Mouse (Mus musculus) midbrain, embryonic 13.5 days (tissue): ENCODE measurements around the gene Sh3rf3. TPM values are rescaled to one million over a fixed set of nuclear protein-coding genes. Genes with fewer than 3 reads are reported as not detected.

Source experiments
- ATAC-seq: fragments of 200-750 bp; cut with Nextera tagmentation; 2 replicates; pipeline ENCODE4 v1.8.0; 2017; ENCODE audit warnings: mild to moderate bottlenecking, moderate TSS enrichment, moderate library complexity
- H3K27ac ChIP-seq: fragments of 300-500 bp; sonication (generic); 2 replicates; pipeline ENCODE4 v1.5.1; 2015; ENCODE audit warnings: inconsistent platforms, mild to moderate bottlenecking, moderate library complexity
- H3K27me3 ChIP-seq: fragments of 300-500 bp; sonication (generic); 2 replicates; pipeline ENCODE4 v1.6.1; 2015; ENCODE audit warnings: mild to moderate bottlenecking, inconsistent platforms
- H3K36me3 ChIP-seq: fragments of 300-500 bp; sonication (generic); 2 replicates; pipeline ENCODE4 v1.6.1; 2015; ENCODE audit warnings: mild to moderate bottlenecking, inconsistent platforms
- H3K4me1 ChIP-seq: fragments of 300-500 bp; sonication (generic); replicated peaks from 2 replicates; pipeline ENCODE4 v1.6.1; 2015; ENCODE audit warnings: inconsistent platforms
- H3K4me2 ChIP-seq: fragments of 300-500 bp; sonication (generic); replicated peaks from 2 replicates; pipeline ENCODE4 v1.6.1; 2015; ENCODE audit warnings: moderate library complexity, mild to moderate bottlenecking, inconsistent platforms
- H3K4me3 ChIP-seq: fragments of 300-500 bp; sonication (generic); replicated peaks from 2 replicates; pipeline ENCODE4 v1.5.1; 2015; ENCODE audit warnings: mild to moderate bottlenecking, inconsistent platforms
- H3K9ac ChIP-seq: fragments of 300-500 bp; sonication (generic); replicated peaks from 2 replicates; pipeline ENCODE4 v1.6.1; 2015; ENCODE audit warnings: mild to moderate bottlenecking, inconsistent platforms
- H3K9me3 ChIP-seq: fragments of 300-500 bp; sonication (generic); 2 replicates; pipeline ENCODE4 v1.6.1; 2016; ENCODE audit warnings: mild to moderate bottlenecking, inconsistent platforms
- WGBS: fragments of 180-500 bp; shearing (Covaris S2); methylation state at CpG from one replicate; pipeline ENCODE4 v1.1.7; 2015; 5-methylcytosine and 5-hydroxymethylcytosine counted together
- polyA plus RNA-seq: library from polyadenylated mRNA; unstranded; fragments of >200 nt; fragmentation: Nextera tagmentation; extraction: Ambion mirVana; gene quantifications from 2 replicates; pipeline ENCODE4 v1.2.1, GENCODE M21; 2015

Gene Sh3rf3
- polyA plus RNA-seq, 1 experiment from 2014 or later = 2.1 TPM

DNA sequence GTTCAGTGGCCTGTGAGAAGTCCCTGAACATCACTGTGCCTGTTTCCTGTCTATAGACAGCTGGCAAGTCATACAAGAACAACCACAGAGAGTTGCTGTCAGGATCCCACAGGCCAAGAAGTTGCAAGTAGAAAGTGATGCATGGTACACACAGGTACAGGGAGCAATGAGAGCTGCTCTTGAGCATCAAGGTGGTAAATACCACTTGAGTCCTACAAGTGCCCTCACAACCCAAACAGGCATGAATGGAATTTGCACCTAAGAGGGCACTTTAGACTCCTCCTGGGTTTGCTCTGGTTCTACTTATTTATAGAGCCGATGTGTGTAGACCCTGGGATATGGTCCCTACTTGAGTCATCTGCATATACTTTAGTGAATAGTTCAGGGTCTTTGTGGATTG, 159.0 kb downstream of the Sh3rf3 start:
- H3K4me1 ChIP-seq = no peaks in the 10 kb centered on the region
- no peak overlapping the region for H3K4me3 ChIP-seq
- H3K4me2 ChIP-seq = no peak overlapping the region
- H3K27me3 ChIP-seq = no peaks in the 10 kb centered on the region
- no peak overlapping the region for H3K9ac ChIP-seq
- no peak for ATAC-seq
- H3K27ac ChIP-seq = no peak overlapping the region
- WGBS = 82% methylated on average over 1 of the region's 1 CpGs
- H3K9me3 ChIP-seq = no peaks in the 10 kb centered on the region
- no peaks in the 10 kb centered on the region for H3K36me3 ChIP-seq

DNA sequence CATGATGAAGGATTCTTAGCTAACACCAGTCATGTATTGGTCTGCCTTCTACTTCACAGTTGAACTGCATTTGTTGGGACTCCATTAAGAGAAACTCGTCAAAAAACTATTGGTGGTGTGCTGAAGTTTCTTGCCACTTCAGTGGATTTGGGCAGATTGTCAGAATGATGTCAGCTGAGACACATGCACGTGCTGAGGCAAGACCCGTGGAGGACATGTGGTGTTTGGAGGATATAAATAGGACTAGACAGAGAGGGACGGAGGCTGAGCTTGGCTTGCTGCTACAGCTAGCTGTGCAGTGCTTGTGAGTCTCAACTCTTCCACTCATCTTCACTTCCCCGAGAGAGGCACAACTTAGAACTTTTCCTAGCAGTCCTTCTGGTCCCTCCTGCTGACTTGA, 161.0 kb downstream of the Sh3rf3 start:
- no peak overlapping the region for H3K9ac ChIP-seq
- no peaks in the 10 kb centered on the region for H3K36me3 ChIP-seq
- no peak overlapping the region for H3K27ac ChIP-seq
- H3K4me3 ChIP-seq = no peak overlapping the region
- no peak overlapping the region for H3K4me2 ChIP-seq
- 83% methylated on average over 5 of the region's 5 CpGs for WGBS
- 0 out of 2 replicates have a peak, but pooled peaks cover under 1% of the 10 kb centered on the region for H3K4me1 ChIP-seq
- no peaks in the 10 kb centered on the region for H3K9me3 ChIP-seq
- no peaks in the 10 kb centered on the region for H3K27me3 ChIP-seq
- no peak for ATAC-seq

DNA sequence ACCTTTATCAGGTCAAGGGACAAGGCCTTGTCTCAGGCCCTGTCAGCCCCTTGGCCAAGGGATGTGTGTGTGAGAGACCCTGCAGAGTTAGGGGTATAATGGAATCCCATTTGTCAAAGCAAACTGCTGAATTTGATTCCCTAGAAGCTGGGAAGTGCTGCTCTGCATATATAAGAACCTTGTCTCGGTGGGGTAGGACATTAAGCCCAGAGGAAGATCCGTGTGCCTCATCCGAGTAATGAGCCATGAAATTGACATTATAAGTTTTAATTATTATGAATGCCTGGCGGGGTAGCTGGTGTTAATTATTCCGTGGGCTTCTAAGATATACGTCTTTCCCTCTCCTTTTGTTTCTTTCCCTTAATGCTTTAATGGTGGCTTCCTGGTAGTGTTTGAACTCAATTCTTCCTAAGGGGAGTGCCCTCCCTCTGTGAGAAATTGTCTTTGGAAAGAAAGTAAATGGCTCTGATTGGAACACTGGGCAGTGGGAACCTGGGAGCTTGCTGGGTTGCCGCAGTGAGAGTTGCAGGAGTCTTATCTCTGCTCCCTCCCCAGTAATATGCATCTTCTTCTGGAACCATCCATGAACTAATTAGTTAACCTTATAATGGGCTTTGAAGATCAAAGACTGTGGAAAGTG, 166.3 kb downstream of the Sh3rf3 start:
- no peak overlapping the region for H3K27ac ChIP-seq

DNA sequence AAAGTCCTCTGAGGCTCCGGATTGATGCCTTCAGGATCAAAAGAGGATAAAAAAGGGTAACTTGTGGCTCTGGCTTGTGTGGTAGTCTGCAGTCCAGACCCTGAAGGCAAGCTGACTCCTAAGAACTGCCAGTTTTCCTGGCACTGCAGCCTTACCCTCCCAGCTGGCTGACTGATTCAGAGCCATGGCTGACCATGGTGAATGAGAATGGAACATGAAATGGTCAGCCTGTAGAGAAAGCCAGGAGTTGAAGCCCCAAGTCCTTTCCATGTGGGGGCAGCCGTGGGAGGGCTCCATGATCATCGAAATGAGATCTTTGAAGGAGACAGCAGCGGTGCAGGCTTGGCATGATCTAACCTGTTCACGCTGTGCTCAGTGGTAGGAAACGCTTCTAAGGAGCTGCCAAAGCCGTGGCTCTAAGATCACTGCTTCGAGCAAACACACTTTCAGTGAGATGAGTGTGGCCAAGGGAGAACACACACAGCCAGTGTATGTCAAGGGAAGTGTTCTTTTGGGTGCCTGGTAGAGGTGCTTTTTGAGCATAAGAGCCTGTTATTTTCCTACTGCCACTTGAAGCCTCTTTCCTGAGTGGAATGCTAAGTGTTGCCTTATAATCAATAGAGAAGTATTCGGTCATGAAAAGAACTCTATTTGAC, 168.6 kb downstream of the Sh3rf3 start:
- Histone ChIP-seq H3K9ac (no peak overlapping the region), H3K9me3 (no peaks in the 10 kb centered on the region), H3K27ac (no peak overlapping the region; the same call in 1 of the 2 replicates), H3K4me3 (no peak overlapping the region), H3K27me3 (no peaks in the 10 kb centered on the region), H3K36me3 (no peaks in the 10 kb centered on the region), H3K4me2 (no peak overlapping the region), H3K4me1 (peaks cover 19% of the 10 kb centered on the region)
- WGBS = 80% methylated on average over 9 of the region's 9 CpGs
- no peak for ATAC-seq

More for the DNA sequence above, 166.3 kb downstream of the Sh3rf3 start:
- Histone ChIP-seq H3K4me2 (no peak overlapping the region), H3K36me3 (no peaks in the 10 kb centered on the region), H3K9me3 (no peaks in the 10 kb centered on the region), H3K4me3 (no peak overlapping the region), H3K4me1 (peaks cover 19% of the 10 kb centered on the region), H3K9ac (no peak overlapping the region), H3K27me3 (no peaks in the 10 kb centered on the region)
- WGBS = 31% methylated on average over 7 of the region's 7 CpGs
- 0 out of 2 replicates have a peak, but pooled peaks have one; percentile 20 for ATAC-seq

DNA sequence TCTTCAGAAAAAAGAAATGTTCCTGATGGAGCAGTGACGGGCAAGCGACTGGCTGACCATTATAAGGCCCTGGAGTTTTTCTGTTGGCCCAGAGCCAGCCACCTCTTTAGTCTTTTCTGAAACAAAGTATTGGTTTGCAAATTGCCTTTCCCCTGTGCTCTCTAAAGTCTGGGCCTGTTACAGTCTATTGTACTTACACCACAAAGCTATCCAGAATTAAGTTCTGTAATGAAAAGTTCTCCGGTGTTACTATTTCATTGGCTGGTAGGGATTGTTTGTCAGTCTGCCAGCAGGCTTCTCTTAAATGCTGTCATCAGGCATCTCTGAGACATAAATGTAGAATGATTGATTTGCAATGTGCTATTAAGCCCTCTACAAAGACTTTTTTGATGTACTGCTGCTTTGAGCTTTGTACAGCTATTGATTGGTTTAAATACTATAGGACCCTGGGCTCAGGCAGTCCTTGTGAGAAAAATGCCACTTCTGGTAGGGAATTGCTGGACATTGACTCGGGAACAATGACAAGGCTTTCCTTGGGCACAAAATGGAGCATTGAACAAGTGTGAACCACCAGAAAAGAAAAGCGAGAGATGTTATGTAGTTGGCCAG, 169.5 kb downstream of the Sh3rf3 start:
- H3K27ac ChIP-seq = no peak overlapping the region
- 42% methylated on average over 5 of the region's 5 CpGs for WGBS
- ATAC-seq = no peak

DNA sequence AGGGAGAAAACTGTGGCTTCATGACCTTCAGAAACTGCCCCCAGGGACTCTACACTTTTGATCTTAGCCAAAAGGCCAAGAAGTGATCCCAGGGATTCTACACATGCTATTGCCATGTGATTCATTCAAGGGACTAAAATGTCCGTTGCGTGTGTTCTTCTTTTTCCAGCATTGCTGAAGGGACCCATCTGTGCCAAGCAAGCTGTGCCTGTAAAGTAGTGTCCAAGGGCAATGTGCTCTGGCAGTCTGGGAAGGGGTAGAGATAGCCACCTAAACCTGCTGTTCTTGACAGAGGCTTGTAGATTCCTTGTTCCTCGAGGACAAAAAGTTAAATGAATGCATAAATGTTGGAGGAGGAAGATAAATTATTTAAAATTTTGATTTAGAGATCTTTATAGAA, 178.5 kb downstream of the Sh3rf3 start:
- 80% methylated on average over 3 of the region's 3 CpGs for WGBS
- ATAC-seq = no peak
- Histone ChIP-seq H3K4me2 (no peak overlapping the region), H3K9ac (no peak overlapping the region), H3K9me3 (no peaks in the 10 kb centered on the region), H3K4me1 (no peaks in the 10 kb centered on the region), H3K27ac (no peak overlapping the region), H3K27me3 (no peaks in the 10 kb centered on the region), H3K4me3 (no peak overlapping the region), H3K36me3 (no peaks in the 10 kb centered on the region)

More for the DNA sequence above, 169.5 kb downstream of the Sh3rf3 start:
- Histone ChIP-seq H3K36me3 (no peaks in the 10 kb centered on the region), H3K4me3 (no peak overlapping the region), H3K9ac (no peak overlapping the region), H3K9me3 (no peaks in the 10 kb centered on the region), H3K4me1 (peaks cover 19% of the 10 kb centered on the region), H3K27me3 (no peaks in the 10 kb centered on the region), H3K4me2 (no peak overlapping the region)

DNA sequence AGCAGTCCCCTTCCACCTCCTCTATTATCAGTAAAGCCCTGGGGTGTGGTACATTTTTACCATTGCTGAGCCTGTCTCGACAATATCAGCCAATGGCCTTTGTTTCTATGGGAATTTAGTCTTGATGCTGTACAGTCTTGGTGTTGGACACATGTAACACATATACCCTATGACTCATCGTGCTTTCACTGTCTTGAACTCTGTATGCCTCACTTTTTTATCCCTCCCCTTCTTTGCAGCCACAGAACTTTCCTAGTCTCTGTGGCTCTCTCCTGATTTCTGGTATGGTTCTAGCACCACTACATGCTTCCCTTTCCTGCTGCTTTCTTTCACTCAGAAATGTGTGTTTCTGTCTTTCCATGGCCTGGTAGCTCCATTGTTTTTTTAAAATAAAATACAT, 181.6 kb downstream of the Sh3rf3 start:
- Histone ChIP-seq H3K9ac (no peak overlapping the region), H3K9me3 (no peaks in the 10 kb centered on the region), H3K27me3 (no peaks in the 10 kb centered on the region), H3K36me3 (no peaks in the 10 kb centered on the region), H3K4me3 (no peak overlapping the region), H3K4me1 (no peaks in the 10 kb centered on the region), H3K4me2 (no peak overlapping the region), H3K27ac (no peak overlapping the region)
- 83% methylated on average over 2 of the region's 2 CpGs for WGBS
- ATAC-seq = no peak

DNA sequence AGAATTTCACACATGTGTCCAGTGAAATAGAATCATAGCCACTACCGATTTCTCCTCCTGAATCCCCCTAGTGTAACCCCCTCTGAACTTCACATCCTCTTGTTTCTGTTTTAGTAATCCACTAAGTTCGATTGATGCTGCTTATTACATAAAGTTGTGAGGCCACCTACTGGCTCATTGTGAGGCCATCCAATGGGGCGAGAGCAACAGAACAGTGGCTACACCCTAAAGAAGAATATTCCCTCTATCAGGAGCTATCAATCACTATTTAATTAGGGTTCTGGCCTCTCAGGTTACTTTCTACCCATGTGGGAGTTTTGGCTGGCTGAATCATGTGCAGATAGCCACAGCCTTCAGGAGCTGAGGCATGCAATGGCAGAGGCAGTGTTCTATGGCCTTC, 182.0 kb downstream of the Sh3rf3 start:
- no peak overlapping the region for H3K27ac ChIP-seq
- ATAC-seq = no peak
- H3K4me2 ChIP-seq = no peak overlapping the region
- no peaks in the 10 kb centered on the region for H3K9me3 ChIP-seq
- H3K9ac ChIP-seq = no peak overlapping the region
- 72% methylated on average over 3 of the region's 3 CpGs for WGBS
- no peaks in the 10 kb centered on the region for H3K4me1 ChIP-seq
- H3K36me3 ChIP-seq = no peaks in the 10 kb centered on the region
- no peaks in the 10 kb centered on the region for H3K27me3 ChIP-seq
- H3K4me3 ChIP-seq = no peak overlapping the region

DNA sequence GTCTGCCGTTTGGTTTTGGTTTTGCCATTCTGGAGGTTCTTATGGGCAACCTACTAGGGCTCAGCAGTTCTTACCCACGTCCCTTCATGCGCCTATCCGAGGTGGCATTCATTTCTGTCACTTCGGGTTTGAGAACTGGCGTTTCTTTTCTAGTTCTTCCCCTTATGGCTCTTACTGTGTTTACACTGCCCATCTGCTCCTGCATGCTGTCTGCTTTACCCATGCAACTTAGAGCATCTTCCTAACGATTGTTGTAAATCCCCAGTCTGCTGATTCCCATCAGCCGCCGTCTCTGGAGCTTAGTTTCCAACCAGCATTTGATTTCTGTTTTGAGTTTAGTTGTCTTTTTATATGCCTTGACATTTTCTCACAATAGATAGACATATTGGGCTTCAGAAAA, 189.2 kb downstream of the Sh3rf3 start:
- no peak overlapping the region for H3K4me2 ChIP-seq
- H3K27me3 ChIP-seq = no peaks in the 10 kb centered on the region
- WGBS = 90% methylated on average over 9 of the region's 9 CpGs
- no peaks in the 10 kb centered on the region for H3K9me3 ChIP-seq
- H3K27ac ChIP-seq = no peak overlapping the region
- H3K9ac ChIP-seq = no peak overlapping the region
- no peaks in the 10 kb centered on the region for H3K36me3 ChIP-seq
- ATAC-seq = no peak
- H3K4me3 ChIP-seq = no peak overlapping the region
- H3K4me1 ChIP-seq = no peaks in the 10 kb centered on the region

DNA sequence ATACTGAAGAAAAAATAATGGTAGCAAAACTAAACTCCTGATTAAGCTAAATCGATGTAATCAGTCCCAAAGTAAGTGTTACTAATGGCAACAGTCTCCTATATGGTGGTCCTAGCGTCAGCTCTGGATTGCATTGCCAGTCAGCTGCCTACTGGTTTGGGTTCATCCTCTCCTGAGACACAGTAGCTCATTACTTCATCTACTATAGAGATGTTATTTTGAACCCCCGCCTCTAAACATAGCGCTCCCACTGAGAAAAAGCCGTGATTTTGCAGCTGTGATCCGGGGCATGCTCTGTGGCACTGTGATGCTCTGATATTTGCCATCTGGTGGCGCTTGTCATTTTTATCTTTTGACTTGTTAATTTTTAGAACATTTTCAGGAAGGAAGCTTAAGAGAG, 198.3 kb downstream of the Sh3rf3 start:
- H3K9ac ChIP-seq = no peak overlapping the region
- H3K27me3 ChIP-seq = no peaks in the 10 kb centered on the region
- no peaks in the 10 kb centered on the region for H3K4me1 ChIP-seq
- no peak overlapping the region for H3K27ac ChIP-seq
- no peak for ATAC-seq
- 91% methylated on average over 7 of the region's 7 CpGs for WGBS
- no peaks in the 10 kb centered on the region for H3K9me3 ChIP-seq
- no peak overlapping the region for H3K4me3 ChIP-seq
- H3K4me2 ChIP-seq = no peak overlapping the region
- H3K36me3 ChIP-seq = no peaks in the 10 kb centered on the region

DNA sequence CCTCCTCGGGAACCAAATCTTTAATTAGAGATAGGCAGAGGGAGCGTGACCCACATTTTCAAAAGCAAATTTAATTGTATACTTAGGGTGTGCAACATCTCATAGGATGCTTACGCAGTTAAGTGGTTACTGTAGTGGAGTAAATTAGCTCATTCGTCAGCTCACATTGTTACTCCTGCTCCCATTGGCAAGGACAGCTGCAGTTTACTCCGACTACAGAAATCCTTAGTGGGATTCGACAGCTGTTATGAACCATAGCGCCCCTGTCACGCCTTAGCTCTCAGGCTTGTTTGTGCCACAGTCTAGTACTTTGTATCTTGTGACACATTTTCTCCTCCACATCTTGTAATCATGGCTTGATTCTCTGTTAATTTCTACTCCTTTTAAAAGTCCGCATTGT, 200.5 kb downstream of the Sh3rf3 start:
- WGBS = 87% methylated on average over 9 of the region's 9 CpGs
- ATAC-seq = no peak

DNA sequence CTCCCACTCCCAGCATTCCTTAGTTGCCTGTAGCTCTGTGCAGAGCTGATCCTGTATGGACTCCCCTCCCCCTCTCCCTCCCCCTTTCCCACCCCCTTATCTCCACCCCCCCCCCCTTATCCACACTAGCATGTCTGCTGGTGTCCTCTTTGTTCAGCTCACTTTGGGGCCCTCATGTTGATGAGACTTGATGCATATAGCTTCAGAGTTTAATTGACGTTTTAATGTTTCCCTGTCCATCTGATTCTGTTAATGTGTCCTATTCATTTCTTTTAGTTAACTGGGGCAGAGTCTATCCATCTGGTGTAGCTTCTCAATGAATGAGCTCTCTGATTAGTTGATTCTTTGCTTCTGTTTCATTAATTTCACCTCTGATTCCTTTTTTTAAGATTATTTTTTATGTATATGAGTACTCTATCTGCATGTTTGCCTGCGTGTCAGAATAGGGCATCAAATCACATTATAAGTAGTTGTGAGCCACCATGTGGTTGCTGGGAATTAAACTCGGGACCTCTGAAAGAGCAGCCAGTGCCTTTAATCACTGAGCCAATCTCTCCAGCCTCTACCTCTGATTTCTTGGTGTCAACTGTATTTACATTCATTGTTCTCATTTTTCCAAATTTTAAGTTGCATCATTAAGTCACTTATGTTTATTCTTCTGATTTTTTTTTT, 206.3 kb downstream of the Sh3rf3 start:
- H3K27ac ChIP-seq = no peak overlapping the region
- no peaks in the 10 kb centered on the region for H3K36me3 ChIP-seq
- no peaks in the 10 kb centered on the region for H3K4me1 ChIP-seq
- no peaks in the 10 kb centered on the region for H3K9me3 ChIP-seq
- no peak for ATAC-seq
- WGBS = 63% methylated on average over 3 of the region's 3 CpGs
- no peak overlapping the region for H3K4me2 ChIP-seq
- H3K9ac ChIP-seq = no peak overlapping the region
- H3K4me3 ChIP-seq = no peak overlapping the region
- no peaks in the 10 kb centered on the region for H3K27me3 ChIP-seq

More for the DNA sequence above, 200.5 kb downstream of the Sh3rf3 start:
- Histone ChIP-seq H3K4me1 (no peaks in the 10 kb centered on the region), H3K9ac (no peak overlapping the region), H3K9me3 (no peaks in the 10 kb centered on the region), H3K27me3 (no peaks in the 10 kb centered on the region), H3K4me3 (no peak overlapping the region), H3K4me2 (no peak overlapping the region), H3K36me3 (no peaks in the 10 kb centered on the region), H3K27ac (no peak overlapping the region)
